Mouse (Mus musculus) CH12F3 (cell line): ENCODE measurements at regions not wholly inside any gene's neighbourhood (a gene's known extent, or its start where the extent isn't known, plus 50 kb on each side); places are given as distances from the start of the nearest gene placed in this dataset.

Experiments used
- in situ Hi-C: fragments of 300-500 bp; cut with MboI; formaldehyde crosslinking; loops from 2 replicates; pipeline ENCODE4 v1.14.3; 2020; ENCODE audit warnings: low sequenced_read_pairs

- in situ Hi-C loops, result no loop called here
Measured at GRCm38 (mm10) chr12:55933417-55933816, 97.3 kb downstream of the Brms1l start.

GRCm38 (mm10) chr12:55930468-55930867, 94.3 kb downstream of the Brms1l start:
- in situ Hi-C loops, result no loop called here

- in situ Hi-C loops, result no loop called here
Measured at GRCm38 (mm10) chr12:55926974-55927321, 90.8 kb downstream of the Brms1l start.

- in situ Hi-C loops, result no loop called here
Measured at GRCm38 (mm10) chr12:55926276-55926973, 90.3 kb downstream of the Brms1l start.
